Mouse (Mus musculus) MN1 (cell line): ENCODE measurements around the gene Fam217a.
"Not testable (repeated sequence)": the region's sequence is repeated elsewhere in the genome, so short reads cannot be mapped to it uniquely, and the experiment has no call there.

Source experiments
- DNase-seq: peaks from one replicate; pipeline ENCODE4 v3.0.0-alpha.2; 2016; ENCODE audit warnings: low spot score

Gene Fam217a

DNA sequence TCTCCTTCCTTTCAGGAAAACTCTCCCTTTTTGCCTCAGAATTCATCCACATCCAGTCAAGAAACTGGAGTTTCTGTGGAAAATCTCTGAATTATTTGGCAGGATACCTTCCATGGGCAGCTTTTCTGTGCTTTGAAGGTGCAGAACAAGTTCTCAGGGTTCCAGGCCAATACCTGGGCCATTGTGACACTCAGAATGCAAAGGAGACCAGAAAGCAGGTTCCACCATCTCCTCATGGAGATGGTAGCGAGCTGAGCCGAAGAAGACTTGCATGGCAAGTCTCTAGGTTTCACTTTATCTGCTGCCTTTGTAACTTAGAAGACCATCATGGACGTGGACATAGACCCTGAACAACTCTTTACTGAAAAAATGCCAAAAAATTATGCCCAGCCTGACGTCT, at the start of gene Fam217a, which contains the start of gene 4933417A18Rik:
Fam217a (minus strand) TSS at position 101 of the 400 bp plus-strand sequence.
4933417A18Rik (plus strand) TSS at position 200 of the 400 bp plus-strand sequence.
- DNase-seq = no peak

DNA sequence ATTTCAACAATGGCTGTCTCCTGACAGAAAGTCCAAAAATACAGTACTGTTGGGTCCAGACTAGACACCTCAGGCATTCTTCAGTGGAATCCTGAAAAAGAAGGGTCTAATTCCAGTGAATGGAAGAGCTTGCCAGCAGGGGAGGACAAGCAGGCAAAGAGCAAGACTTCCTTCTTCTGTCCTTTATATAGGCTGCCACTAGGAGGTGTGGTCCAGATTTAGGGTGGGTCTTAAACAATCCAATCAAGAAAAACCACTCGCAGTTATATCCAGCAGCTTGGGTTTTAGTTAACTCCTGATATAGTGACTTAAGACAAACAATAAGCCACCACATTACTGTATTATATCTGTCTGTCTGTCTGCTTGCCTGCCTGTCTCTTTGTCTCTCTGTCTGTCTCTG, 49.7 kb upstream of the Fam217a start:
- no peak for DNase-seq

DNA sequence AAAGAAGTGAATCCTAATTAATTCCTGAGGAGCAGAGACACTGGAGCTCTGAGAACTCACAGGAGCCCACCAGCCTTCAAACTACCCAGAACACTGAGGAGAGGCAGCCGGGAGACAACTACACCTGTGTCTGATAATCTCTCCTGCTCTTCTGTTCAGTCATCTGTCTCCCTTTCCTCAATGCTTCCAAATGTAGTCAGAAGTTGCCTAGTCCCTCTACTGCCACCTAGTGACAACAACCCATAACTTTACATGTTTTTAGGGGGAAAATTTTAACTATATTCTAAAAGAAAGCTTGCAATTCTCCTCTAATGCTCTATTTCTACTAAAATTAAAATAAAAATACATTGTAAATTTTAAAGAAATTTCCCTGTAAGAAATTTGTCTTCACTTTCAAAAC, 49.0 kb upstream of the Fam217a start:
- DNase-seq = peak; percentile 22

DNA sequence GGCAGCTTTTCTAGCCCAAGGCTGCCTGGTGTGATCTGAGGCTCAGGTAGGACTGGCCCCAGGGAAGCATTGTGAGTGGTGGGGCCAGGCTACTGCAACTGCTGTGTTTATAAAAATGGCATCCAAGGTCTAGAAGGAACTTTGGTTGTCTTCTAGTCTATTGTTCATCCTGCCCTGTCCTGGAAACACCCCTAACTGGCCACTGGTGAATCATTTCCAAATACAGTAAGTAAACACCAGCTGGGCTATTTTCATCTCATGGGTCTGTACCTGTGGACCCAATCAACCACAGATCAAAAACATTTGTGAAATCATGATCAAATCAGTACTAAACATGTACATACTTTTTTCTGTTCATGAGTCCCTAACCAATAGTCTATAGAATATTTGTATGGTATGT, 48.3 kb upstream of the Fam217a start:
- not testable (repeated sequence) for DNase-seq

DNA sequence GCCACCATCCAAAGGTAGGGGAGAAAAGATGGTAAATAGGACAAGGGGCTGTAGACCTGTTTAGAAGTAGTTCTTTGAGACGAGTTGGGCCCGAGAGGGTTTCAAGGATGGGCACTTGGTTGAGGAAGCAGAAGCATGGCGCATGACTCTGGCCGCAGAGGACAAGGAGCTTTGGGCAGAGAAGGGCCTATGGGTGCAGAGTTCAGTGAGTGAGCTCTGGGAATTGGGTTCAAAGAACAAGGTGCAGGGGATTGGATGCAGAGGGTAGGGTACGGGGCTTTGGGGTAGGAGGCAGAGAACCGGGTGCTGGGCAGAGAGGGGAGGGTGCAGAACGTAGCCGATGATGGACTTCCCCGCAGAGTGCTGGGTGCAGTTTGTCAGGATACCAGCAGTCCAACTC, 41.5 kb upstream of the Fam217a start:
- DNase-seq = not testable (repeated sequence)

DNA sequence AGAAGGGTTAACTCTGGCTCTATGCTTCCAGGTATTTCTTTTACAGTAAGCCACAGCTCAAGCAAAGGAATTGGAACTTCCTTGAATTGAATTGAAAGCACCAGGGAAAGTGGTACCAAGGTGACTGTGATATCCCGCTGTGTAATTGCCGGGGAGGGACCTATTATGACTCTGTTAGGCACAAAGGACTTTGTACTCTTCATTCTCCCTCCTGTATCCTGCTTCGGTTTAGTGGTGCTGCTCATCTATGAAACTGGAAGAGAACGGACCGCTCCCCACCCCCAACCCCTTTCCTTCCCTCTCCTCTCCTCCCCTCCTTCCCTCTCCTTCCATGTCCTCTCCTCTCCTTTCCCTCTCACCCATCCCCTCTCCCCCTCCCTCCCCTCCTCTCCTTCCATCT, 40.8 kb upstream of the Fam217a start:
- no peak for DNase-seq

DNA sequence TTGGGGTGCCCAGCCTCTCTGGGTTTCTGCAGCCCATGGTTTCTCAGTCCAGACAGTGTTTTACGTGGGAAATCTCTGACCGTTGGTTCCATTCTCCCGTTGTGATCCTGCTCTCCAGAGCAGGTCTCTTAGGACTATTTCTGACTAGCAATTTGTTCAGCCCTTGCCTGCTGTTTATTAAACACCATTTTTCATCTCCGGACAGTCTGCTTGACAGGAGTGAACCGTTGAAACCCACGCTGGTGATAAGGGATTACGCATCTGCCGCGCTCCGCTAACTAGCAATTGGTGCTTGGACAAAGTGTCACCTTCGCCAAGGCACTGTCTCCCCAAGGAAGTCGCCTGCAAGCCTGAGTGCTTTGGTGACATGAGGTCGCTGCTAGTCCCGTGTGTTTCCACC, 40.3 kb upstream of the Fam217a start:
- no peak for DNase-seq

DNA sequence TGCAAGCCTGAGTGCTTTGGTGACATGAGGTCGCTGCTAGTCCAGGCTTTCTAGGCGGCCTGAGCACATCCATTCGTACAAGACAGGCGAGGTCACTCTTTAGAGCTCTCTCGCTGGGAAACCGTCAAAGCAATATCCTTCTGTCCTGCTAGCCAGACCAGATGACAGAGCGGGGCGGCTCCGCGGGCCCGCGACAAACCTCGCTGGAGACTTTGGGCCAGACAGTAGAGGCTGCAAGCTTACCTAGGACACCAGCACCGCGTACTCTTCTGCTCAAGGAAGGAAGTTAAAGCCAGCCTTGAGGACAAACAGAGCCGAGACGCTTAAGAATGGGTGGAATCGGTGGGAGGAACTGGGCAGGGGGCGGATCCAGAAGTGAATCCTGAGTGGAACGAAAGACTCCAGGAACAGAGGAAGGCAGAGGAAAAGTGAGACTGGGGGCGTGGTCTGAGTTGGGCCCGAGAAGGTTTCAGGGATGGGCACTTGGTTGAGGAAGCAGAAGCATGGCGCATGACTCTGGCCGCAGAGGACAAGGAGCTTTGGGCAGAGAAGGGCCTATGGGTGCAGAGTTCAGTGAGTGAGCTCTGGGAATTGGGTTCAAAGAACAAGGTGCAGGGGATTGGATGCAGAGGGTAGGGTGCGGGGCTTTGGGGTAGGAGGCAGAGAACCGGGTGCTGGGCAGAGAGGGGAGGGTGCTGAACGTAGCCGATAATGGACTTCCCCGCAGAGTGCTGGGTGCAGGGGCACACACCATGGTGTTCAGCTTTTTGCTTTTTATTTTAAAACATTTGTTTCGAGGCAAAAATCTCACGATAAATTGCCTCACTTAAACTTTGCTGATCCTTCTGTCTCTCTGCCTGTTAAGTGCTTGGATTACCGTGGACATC, 39.6 kb upstream of the Fam217a start, which contains the start of gene Eci3:
Eci3 (minus strand) TSS at position 300 of the 887 bp plus-strand sequence.
- DNase-seq = peak; percentile 14

DNA sequence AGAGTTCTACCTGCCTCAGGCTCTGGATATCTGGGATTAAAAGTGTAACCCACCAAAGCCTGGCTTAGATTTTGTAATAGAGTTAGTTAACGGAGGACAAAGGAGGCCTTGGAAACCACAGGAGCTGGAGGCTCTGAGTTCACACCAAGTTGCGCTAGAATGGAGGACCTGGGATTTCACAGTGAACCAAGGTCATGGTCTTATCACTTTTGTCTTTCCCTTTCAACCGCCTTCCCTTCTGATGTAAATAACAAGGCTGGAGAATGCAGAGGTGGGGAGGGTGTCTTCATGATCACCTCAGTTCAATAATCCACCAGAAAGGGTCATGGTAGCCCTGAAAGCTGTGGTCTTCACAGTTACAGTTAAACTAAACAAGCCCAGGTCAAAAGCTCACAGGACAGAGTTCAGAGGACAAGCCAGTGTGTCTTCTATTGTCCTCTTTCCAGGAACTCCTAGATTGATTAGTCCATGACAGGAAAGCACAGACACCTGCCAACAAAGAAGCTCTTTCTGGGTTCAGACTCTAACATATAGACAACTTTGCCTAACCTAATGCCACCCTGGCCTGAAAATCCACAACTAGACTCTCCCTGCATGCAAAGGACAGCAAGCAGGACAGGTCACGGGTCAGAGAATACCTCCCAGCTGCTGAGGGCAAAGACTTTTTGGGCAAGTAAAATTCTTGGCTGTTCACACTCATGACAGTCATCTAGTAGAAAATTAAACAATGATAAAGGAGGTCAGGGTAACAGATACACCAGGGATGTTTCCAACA, 37.1 kb upstream of the Fam217a start:
- no peak for DNase-seq

DNA sequence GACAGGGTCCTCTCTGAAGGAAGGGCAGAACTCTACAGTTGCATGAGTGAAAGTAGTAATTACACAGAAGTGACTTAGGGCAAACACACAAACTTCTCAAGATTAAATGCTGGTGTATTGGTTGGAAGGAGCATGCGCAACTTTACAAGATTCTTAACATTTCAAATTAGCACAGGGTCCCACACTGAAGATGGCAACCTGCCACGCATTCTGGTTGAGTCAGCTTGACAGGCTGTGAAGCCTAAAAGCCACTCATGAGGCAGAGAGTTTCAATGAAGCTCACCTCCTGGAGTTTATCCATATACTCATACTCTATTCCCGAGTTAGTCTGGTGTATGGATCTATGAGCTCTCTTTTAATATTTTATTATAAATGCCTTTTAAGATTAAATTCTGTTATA, 34.0 kb upstream of the Fam217a start:
- DNase-seq = not testable (repeated sequence)

DNA sequence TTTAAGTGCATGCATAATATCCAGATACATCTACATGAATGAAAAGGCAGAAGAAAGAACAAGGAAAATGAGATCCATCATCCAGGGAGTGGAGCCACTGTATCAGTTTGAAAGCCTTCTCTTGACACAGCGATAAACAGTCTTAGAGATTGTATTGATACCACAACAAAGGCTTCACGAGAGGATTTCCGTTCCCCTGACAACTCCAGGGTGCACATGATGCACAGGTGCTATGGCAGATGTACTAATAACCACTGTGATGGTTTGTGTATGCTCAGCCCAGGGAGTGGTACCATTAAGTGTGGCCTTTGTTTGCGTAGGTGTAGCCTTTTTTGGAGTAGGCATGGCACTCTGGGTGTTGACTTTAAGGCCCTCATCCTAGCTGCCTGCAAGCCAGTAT, 32.8 kb upstream of the Fam217a start:
- DNase-seq = no peak

DNA sequence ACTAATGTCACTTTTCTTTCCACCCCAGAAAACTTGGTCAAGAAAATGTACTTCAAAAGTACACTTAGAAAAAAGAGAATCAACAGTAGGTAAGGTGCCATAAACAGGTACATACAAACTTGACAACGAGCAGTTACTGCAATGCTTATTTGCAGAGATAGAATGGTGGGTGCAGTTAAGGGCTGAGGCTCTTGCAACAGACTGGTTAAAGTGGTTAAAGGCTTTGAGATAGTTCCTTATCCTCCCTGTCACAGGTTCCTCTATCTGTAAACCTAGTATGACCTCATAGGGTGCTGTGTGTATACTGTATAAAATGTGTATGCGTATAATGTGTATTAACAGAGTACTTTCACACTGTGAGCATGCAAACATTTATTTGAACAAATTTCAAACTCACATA, 27.3 kb upstream of the Fam217a start:
- DNase-seq = not testable (repeated sequence)

DNA sequence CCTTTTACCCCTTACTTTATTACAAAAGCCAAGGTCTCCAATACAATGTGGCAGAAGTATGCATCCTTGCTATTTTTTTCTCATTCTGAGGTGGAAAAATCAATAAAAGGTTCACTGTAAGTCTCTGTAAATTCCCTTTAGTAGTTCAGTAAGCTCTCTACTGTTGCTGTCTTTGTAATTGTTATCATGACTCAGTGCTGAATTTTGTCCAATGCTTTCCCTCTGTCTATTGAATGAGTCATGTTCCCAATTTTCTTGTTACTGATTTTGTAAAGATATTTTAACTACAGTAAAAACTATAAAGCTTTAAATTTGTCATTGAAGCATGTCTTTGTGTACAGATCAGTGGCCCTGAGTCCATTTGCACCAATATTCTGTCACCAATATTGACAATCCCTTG, 18.3 kb upstream of the Fam217a start:
- no peak for DNase-seq

DNA sequence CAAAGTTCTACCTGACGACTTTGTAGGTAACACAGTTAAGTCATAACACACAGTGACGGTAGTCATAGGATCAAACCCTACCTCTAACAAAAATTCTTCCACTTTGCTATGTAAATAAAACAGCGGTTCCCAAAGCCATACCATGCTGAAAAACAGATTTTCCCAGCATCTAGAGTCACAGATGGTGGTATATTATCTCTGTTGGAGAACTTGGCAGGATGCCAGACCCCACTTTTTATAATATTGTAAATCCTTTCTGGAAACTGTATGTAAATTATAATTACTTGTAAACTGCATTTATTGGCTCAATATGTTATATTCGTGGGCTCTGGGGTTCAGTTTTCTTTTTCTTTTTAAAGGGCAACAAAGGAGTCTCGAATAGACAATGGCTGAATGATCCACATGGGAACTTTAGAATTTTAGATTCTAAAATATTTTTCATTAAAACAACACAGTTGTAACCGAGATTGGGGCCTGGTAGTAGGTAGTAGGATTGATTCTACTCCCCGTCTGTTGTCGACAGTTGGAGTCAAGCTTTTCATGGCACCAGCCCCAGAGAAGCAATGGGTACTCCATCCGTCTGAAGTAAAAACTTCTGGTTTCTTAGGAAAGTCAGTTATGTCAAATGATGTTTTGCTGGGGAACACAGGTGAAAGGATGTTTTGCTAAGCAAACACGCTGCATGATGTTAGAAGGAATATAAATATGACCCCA, 11.0 kb upstream of the Fam217a start:
- DNase-seq = no peak

DNA sequence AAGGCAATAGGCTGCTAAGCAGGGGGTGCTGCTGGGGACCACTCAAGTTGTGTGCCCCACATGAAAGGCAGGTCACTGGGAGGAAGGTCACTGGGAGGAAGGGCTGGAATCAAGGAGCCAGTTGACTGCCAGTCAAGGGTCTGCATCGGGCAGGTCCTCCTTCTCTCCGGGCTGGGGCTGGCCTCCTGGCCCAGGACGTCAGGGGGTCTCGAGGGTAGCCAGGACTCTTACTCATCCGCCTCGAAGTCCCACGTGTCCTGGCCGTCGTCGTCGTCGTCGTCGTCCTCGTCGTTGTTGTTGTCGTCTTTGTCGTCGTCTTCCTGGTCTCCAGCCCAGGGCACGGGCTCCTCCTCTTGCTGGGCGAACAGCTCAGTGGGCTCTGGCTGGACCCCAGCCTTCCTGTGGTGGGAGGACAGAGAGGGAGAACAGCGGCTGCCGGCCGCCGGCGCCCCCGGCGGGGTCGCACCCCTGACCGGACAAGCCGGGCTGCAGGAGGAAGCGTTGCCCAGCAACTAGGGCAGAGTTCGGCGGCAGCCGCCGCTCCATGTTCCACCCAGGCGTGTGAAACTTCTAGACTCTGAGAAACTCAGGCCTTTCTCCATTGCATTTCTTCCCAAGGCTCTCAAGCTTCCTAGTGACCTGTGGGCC, 7.5 kb downstream of the Fam217a start:
- no peak for DNase-seq

DNA sequence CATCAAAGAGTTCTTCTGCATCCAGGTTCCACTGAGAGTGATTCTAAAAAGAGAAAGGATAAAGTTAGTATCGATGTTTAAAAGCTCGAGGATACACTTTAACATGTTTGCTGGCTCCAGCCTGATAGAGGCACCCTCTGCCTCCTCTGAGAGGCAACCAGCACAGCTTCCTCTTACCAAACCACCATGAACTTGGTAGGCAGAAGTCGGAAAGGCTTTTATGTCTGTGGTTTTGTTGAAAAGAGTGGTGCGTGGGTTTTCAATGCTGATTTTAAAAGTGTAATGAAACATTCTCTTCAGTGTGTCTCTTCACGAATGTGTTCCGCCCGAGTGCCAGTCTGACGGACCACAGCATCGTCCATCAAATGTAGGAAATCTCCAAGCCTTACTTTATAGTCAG, 9.5 kb downstream of the Fam217a start:
- no peak for DNase-seq

DNA sequence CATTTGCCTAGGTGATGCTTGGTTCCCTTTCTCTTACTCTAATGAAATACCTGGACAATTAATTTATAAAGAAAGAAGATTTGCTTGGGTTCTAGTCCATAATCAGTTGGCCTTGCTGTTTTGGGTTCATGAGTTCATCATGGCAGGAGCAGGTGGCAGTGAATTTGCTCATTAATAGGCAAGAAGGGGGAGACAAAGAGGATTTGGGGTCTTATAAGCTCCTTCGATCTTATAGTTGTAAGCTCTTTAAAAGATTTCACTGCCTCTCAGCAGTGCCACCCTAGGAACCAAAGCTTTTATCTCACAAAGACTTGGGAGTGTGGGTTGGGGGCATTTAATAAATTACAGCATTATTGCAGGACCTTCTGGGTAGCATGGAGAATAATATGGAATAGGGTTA, 31.2 kb downstream of the Fam217a start:
- no peak for DNase-seq

DNA sequence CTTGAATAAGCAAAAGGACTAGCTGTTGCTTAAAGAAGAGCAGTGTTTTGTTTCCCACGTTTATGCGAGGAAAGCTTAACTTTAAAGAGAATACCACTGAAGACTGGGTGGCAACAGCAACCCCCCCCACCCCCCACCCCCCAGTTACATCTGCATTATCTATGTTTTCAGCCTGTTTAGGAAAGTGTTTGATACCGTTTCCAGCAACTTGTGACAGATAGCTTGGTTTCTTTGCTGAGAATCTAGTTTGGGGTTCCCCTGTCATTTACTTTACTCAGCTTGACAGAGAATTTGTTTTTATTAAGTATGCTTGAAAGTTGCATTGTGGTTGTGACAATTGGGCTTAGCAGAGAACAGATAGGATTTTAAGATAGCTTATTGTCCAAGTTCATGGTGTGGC, 47.6 kb downstream of the Fam217a start:
- DNase-seq = no peak

DNA sequence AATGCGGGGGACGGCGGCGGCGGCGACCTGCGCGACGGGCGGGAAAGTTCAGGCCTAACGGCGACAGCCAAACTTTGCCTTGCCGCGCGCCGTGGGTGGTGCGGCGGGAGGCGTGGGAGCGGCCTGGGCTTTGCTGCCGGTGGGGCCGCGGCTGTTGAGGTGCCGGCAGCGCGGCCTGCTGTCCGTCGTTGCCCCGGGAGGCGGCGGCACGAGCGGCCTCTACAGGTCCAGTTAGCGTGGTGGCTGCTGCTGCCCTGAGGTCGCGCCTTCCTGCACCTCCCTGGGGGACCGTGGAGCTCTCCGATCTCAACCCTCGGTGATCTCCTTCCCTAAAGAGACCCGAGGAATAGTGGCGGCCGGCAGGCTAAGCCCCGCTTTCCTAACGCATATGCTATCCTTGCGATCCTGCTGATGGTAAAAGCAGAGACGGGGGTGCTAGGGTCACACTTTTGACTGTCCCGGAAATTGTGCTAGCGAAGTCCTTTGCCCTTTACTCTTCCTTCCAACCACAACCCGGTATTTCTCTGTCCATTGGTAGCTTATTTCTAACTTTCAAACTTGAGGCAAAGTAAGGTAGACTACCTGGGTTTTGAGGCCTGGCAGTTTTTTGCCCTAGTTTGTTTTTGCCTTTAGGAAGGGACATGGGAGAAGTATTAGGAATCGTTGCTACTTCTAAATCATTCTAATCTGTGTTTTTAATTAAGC, 48.2 kb downstream of the Fam217a start:
- peak; percentile 74 for DNase-seq

DNA sequence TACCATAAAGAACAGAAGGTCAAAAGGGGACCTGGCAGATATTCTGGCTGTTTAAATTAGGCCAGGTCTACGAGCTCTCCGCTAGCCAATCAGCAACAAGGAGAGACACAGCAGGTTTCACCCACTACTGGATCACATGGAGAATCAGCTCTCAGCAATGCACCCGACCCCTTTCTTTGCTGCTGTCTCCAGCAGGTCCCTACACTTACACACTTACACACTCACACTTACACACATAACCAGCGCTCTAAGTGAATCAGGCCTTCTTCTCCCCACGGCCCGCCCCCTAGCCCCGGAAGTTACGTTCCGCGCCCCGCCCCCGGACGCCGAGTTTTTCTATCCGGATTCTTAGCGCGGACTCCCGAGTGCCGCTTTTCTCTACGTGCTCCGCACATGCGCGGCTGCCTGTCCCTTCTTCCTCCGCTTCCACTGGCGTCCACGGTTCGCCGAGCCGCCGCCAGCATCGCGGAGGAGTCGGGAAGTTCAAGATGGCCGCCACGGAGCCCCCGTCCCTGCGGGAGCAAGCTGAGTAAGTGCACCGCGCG, 48.9 kb downstream of the Fam217a start, which contains the start of gene Prpf4b:
Prpf4b (plus strand) TSS at position 137 of the 545 bp plus-strand sequence.
- DNase-seq = peak; percentile 92

DNA sequence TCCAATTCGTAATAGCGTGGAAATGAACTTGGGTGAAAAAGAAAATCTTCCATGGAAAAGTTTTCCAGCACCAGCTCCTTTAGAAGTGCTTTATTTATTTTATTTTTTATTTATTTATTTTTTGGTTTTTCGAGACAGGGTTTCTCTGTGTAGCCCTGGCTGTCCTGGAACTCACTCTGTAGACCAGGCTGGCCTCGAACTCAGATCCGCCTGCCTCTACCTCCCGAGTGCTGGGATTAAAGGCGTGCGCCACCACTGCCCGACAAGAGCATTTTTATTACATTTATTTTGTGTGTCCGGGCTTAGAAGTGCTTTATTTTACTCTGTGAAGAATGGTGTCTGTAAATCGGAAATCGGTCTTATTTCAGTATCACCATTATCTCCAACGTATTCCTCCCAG, 49.4 kb downstream of the Fam217a start:
- not testable (repeated sequence) for DNase-seq
